Mouse (Mus musculus) G1E (cell line): ENCODE results near the gene Ccr8. TPM values are rescaled to one million over a fixed set of nuclear protein-coding genes. Genes with fewer than 3 reads are reported as not detected.
A peak's percentile ranks its signal among the peaks of the same experiment; 100 is the strongest.

ENCODE experiments used
- ATAC-seq: 2 replicates; pipeline ENCODE4 v1.8.0; 2016; ENCODE audit warnings: mild to moderate bottlenecking; ENCODE audit not compliant: insufficient number of reproducible peaks, poor library complexity, low FRiP score, severe bottlenecking; ENCODE audit errors: extremely low read depth
- DNase-seq: peaks from one replicate; pipeline ENCODE4 v3.0.0; 2012; ENCODE audit warnings: low spot score
- H3K27me3 ChIP-seq: 2 replicates; pipeline ENCODE4 v1.6.1; 2012; ENCODE audit warnings: mild to moderate bottlenecking, low read length, inconsistent platforms; ENCODE audit not compliant: insufficient read depth
- H3K36me3 ChIP-seq: replicated peaks from 2 replicates; pipeline ENCODE3; 2012; ENCODE audit warnings: mild to moderate bottlenecking, inconsistent platforms
- H3K4me1 ChIP-seq: 2 replicates; pipeline ENCODE4 v1.6.1; 2012; ENCODE audit warnings: low read depth, low read length, inconsistent platforms, mixed read lengths; ENCODE audit not compliant: insufficient read depth
- H3K4me3 ChIP-seq: 2 replicates; pipeline ENCODE4 v1.5.1; 2012; ENCODE audit warnings: low read depth, mild to moderate bottlenecking, inconsistent platforms, low read length, moderate library complexity, mixed read lengths
- H3K9me3 ChIP-seq: replicated peaks from 2 replicates; pipeline ENCODE4 v1.6.1; 2012; ENCODE audit warnings: inconsistent platforms
- CTCF ChIP-seq: IDR thresholded peaks from 2 replicates; pipeline ENCODE4 v1.5.1; 2012; ENCODE audit warnings: low read depth, low read length, inconsistent platforms, mixed read lengths
- GATA1 ChIP-seq: IDR thresholded peaks from 2 replicates; pipeline ENCODE4 v1.6.1; 2012; ENCODE audit warnings: borderline replicate concordance, low read length, inconsistent platforms, mixed read lengths
- GATA2 ChIP-seq: IDR thresholded peaks from 2 replicates; pipeline ENCODE4 v1.6.1; 2012; ENCODE audit warnings: low read depth, low read length, inconsistent platforms, borderline replicate concordance
- POLR2AphosphoS5 ChIP-seq: IDR thresholded peaks from 2 replicates; pipeline ENCODE4 v1.6.1; 2012; ENCODE audit warnings: low read depth, low read length, inconsistent platforms; ENCODE audit not compliant: insufficient replicate concordance
- TAL1 ChIP-seq: conservative IDR thresholded peaks from 2 replicates; pipeline ENCODE4 v1.6.1; 2012; ENCODE audit warnings: low read depth, low read length, inconsistent platforms, mixed read lengths
- polyA plus RNA-seq: library from polyadenylated mRNA; stranded (reverse); fragments of >175 nt; gene quantifications from 2 replicates; pipeline ENCODE4 v1.2.3, GENCODE M21; 2012
- total RNA-seq, 2 experiments: library from RNA; stranded (forward) in 1 of 2; stranded (reverse) in 1 of 2; fragments of 200-1000 nt in 1 of 2; fragments of >200 nt in 1 of 2; fragmentation: Nextera tagmentation in 1 of 2; gene quantifications; 2 replicates each; pipeline ENCODE4 v1.2.3; 2014 to 2017

The Ccr8 gene
- total and polyA plus RNA-seq, 3 experiments, result not detected

DNA sequence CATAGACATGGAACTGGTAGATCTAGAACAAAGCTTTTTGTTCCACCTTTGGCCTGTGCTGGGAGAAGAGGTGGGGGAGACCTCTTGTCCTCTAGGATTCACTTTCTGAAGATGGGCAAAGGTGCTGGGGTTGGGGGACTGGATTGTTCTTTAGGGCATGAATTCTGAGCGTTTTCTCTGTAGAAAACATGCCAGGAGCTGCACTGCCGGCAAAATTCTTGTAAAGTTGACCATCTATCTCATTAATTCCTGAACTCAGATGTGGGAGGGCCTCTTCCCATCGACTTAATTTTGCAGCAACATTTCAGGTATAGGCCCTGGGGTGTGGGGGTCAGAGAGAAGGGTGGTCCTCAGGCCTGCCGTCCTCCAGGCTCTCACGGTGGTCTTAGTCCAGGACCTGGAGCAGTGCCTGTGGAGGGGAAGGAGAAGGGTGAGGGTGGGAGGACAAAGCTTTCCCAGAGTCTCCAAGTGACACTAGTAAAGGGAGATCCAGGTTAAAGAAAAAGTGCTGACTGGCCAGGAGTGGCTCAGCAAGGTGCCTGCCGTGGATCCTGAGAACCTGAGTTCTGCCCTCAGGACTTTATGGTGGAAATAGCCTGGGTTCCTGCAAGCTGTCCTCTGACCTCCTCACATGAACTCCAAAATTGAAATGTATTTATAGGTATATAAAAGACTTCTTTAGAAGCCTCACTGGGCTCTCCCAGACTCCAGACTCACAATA lies 42.0 kb downstream of the Ccr8 start:
- no peak for DNase-seq
- Histone ChIP-seq H3K27me3 (no peaks in the 10 kb centered on the region), H3K36me3 (peaks cover 63% of the 10 kb centered on the region), H3K9me3 (no peaks in the 10 kb centered on the region), H3K4me3 (no peak overlapping the region), H3K4me1 (peaks cover 43% of the 10 kb centered on the region)
- no peak for ATAC-seq
- TF ChIP-seq POLR2AphosphoS5 (peak; percentile 43), GATA2 (no peak), GATA1 (no peak)

GRCm38 (mm10) chr9:120134529-120135160 lies 42.7 kb downstream of the Ccr8 start:
- no peak for DNase-seq
- Histone ChIP-seq H3K27me3 (no peaks in the 10 kb centered on the region), H3K4me1 (peaks cover 38% of the 10 kb centered on the region), H3K9me3 (no peaks in the 10 kb centered on the region), H3K36me3 (peaks cover 56% of the 10 kb centered on the region), H3K4me3 (no peak overlapping the region)
- ATAC-seq, result no peak
- TF ChIP-seq CTCF (no peak), POLR2AphosphoS5 (peak; percentile 95; the same call in 1 of the 2 replicates), GATA1 (no peak), TAL1 (no peak), GATA2 (no peak)

DNA sequence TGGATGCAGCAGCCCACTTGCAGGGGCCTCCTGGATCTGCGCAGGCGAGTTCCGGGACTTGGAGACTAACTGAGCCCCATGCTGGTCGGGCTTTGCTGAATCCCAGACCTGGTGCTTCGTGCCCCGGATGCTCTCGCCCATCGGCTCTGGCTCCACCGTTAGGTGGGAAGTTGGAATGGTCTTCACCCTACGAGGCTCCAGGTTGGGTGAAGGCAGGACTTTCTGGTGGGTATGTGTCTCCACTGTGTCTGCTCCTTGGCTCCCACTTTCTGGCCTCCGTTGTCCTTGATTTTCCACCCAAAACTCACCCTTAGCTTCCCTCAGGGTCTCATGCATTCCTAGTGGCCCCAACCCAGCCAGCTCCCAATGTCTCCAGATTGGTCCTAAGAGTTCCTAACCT lies 43.5 kb downstream of the Ccr8 start:
- H3K4me3 ChIP-seq, result no peak overlapping the region
- peaks cover 31% of the 10 kb centered on the region for H3K4me1 ChIP-seq
- DNase-seq, result no peak
- peak; percentile 83; the same call in 1 of the 2 replicates for TF ChIP-seq POLR2AphosphoS5
- TF ChIP-seq CTCF, result no peak
- no peak for ATAC-seq
- 0 out of 2 replicates have a peak, but pooled peaks cover 2% of the 10 kb centered on the region for H3K9me3 ChIP-seq
- no peaks in the 10 kb centered on the region for H3K27me3 ChIP-seq
- peaks cover 48% of the 10 kb centered on the region for H3K36me3 ChIP-seq

DNA sequence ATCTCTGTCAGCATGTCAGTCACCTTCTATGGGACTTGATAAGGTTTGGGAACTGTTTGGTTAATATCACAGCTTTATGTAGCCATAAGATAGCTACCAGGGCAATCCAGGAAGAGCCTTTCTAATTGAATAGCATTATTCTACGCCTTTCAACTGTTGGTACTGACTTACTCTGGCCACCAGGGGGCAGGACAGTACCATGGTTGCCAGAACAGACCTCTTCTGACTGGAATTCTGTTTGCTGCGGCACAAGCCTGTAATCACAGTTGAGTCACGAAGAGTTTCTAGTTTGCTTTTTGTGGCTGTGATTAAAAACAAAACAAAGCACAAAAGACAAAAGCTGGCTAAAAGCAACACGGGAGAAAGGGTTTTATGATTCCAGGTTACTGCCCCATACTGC lies 48.7 kb downstream of the Ccr8 start:
- Histone ChIP-seq H3K9me3 (0 out of 2 replicates have a peak, but pooled peaks cover 2% of the 10 kb centered on the region), H3K4me1 (peaks cover 3% of the 10 kb centered on the region), H3K27me3 (peaks cover 21% of the 10 kb centered on the region), H3K36me3 (peaks cover 4% of the 10 kb centered on the region), H3K4me3 (no peak overlapping the region)
- no peak for DNase-seq
- TF ChIP-seq GATA2 (no peak), CTCF (peak; percentile 59), TAL1 (no peak)
- peak; percentile 75 for ATAC-seq

DNA sequence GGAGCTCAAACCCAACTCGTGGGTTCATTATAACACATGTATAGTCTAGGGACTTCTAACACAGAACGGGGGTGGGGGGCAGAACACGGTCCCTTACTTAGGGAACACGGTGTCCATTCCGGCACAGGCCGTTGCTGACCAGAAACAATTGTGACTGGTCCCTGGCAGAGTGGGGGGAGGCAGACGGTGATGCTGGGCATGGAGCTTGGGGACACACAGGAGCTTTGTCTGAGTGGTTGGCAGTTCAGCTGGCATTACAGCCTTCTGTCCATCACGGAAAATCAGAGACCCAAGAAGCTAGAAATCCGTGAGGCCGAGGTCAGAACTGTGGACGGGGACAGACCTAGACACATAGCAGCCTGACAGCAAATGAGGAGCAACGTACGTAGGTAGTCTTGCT lies 52.6 kb downstream of the Ccr8 start:
- Histone ChIP-seq H3K4me3 (no peak overlapping the region), H3K27me3 (peaks cover 43% of the 10 kb centered on the region), H3K36me3 (no peaks in the 10 kb centered on the region), H3K4me1 (no peaks in the 10 kb centered on the region), H3K9me3 (0 out of 2 replicates have a peak, but pooled peaks cover 2% of the 10 kb centered on the region)
- ATAC-seq (no peak), DNase-seq (no peak)
- TF ChIP-seq TAL1 (no peak), POLR2AphosphoS5 (no peak), GATA2 (no peak), GATA1 (no peak), CTCF (no peak)

Other genes starting within 250 kb of the Ccr8 start
- 99.9 and 111 TPM in 2 replicates for gene Wdr48, start 197.2 kb upstream of the Ccr8 start, total RNA-seq (2014; fragmentation: Nextera tagmentation)
- gene Wdr48, start 197.2 kb upstream of the Ccr8 start, total RNA-seq (2017), result 52.7 and 55.1 TPM in 2 replicates
- 11.3 and 14.5 TPM in 2 replicates for gene Wdr48, start 197.2 kb upstream of the Ccr8 start, polyA plus RNA-seq
- 9.7 and 11.0 TPM in 2 replicates for gene Gorasp1, start 154.5 kb upstream of the Ccr8 start, total RNA-seq (2014; fragmentation: Nextera tagmentation)
- 4.8 and 7.4 TPM in 2 replicates for gene Gorasp1, start 154.5 kb upstream of the Ccr8 start, total RNA-seq (2017)
- gene Gorasp1, start 154.5 kb upstream of the Ccr8 start, polyA plus RNA-seq, result 15.4 and 18.3 TPM in 2 replicates
- gene Ttc21a, start 154.5 kb upstream of the Ccr8 start, total RNA-seq (2014; fragmentation: Nextera tagmentation), result not detected in 2 replicates
- gene Ttc21a, start 154.5 kb upstream of the Ccr8 start, total RNA-seq (2017), result 0.17 and 0.38 TPM in 2 replicates
- gene Ttc21a, start 154.5 kb upstream of the Ccr8 start, polyA plus RNA-seq, result 0.02 and 0.06 TPM in 2 replicates
- 17.0 and 26.5 TPM in 2 replicates for gene Csrnp1, start 107.5 kb upstream of the Ccr8 start, total RNA-seq (2014; fragmentation: Nextera tagmentation)
- gene Csrnp1, start 107.5 kb upstream of the Ccr8 start, total RNA-seq (2017), result 17.3 and 19.9 TPM in 2 replicates
- gene Csrnp1, start 107.5 kb upstream of the Ccr8 start, polyA plus RNA-seq, result 35.0 and 44.1 TPM in 2 replicates
- not detected in 2 replicates for gene Xirp1, start 68.5 kb upstream of the Ccr8 start, total RNA-seq (2014; fragmentation: Nextera tagmentation)
- gene Xirp1, start 68.5 kb upstream of the Ccr8 start, total RNA-seq (2017), result 0.05 and 0.06 TPM in 2 replicates
- not detected in 2 replicates for gene Xirp1, start 68.5 kb upstream of the Ccr8 start, polyA plus RNA-seq
- gene Cx3cr1, start 22.2 kb upstream of the Ccr8 start, total RNA-seq (2014; fragmentation: Nextera tagmentation), result not detected in 2 replicates
- gene Cx3cr1, start 22.2 kb upstream of the Ccr8 start, total RNA-seq (2017), result 0.22 TPM in 1 of 2 replicates, not detected in the other
- gene Cx3cr1, start 22.2 kb upstream of the Ccr8 start, polyA plus RNA-seq, result not detected in 2 replicates
- 56.2 and 59.8 TPM in 2 replicates for gene Slc25a38, start 18.3 kb downstream of the Ccr8 start, total RNA-seq (2014; fragmentation: Nextera tagmentation)
- gene Slc25a38, start 18.3 kb downstream of the Ccr8 start, total RNA-seq (2017), result 39.1 and 44.2 TPM in 2 replicates
- gene Slc25a38, start 18.3 kb downstream of the Ccr8 start, polyA plus RNA-seq, result 38.8 and 51.2 TPM in 2 replicates
- 4,941 and 5,512 TPM in 2 replicates for gene Rpsa, start 35.6 kb downstream of the Ccr8 start, total RNA-seq (2014; fragmentation: Nextera tagmentation)
- 6,009 and 6,679 TPM in 2 replicates for gene Rpsa, start 35.6 kb downstream of the Ccr8 start, total RNA-seq (2017)
- 3,654 and 17,705 TPM in 2 replicates for gene Rpsa, start 35.6 kb downstream of the Ccr8 start, polyA plus RNA-seq
- not detected in 2 replicates for gene Mobp, start 57.6 kb downstream of the Ccr8 start, total RNA-seq (2014; fragmentation: Nextera tagmentation)
- gene Mobp, start 57.6 kb downstream of the Ccr8 start, total RNA-seq (2017), result 0.38 TPM in 1 of 2 replicates, not detected in the other
- not detected in 2 replicates for gene Mobp, start 57.6 kb downstream of the Ccr8 start, polyA plus RNA-seq
- not detected in 2 replicates for gene Myrip, start 209.4 kb downstream of the Ccr8 start, total RNA-seq (2014; fragmentation: Nextera tagmentation)
- 0.05 and 0.23 TPM in 2 replicates for gene Myrip, start 209.4 kb downstream of the Ccr8 start, total RNA-seq (2017)
- not detected in 2 replicates for gene Myrip, start 209.4 kb downstream of the Ccr8 start, polyA plus RNA-seq